Mouse (Mus musculus) embryonic stem cell, embryonic (primary cell): ENCODE measurements around the gene Rpl27a.

ENCODE experiments used
- CTCF ChIA-PET, 4 experiments: fragments of 300-600 bp in 2 of 4; fragments of 350-600 bp in 2 of 4; sonication (Branson Sonifier 250); formaldehyde crosslinking; loops; one replicate each; lab custom pipeline; 2022; ENCODE audit warnings: inconsistent platforms in 2 of 4; lab: Charles Lee
- POLR2A ChIA-PET, 4 experiments: fragments of 300-600 bp in 2 of 4; fragments of 350-600 bp in 2 of 4; sonication (Branson Sonifier 250); formaldehyde crosslinking; loops; one replicate each; lab custom pipeline; 2022; ENCODE audit warnings: antibody characterized with exemption in 4 of 4, inconsistent platforms in 1 of 4; lab: Charles Lee

The Rpl27a gene

GRCm38 (mm10) chr7:109566841-109567768, 48.2 kb downstream of the Rpl27a start:
- CTCF ChIA-PET = no interaction called here
- POLR2A ChIA-PET = interaction anchor here in 3 of 4 experiments (0.6 to 5.6 kb wide), 27 partner anchors 8 to 136 kb away, joined by 3 to 46 read pairs (median 4); partner anchors contain the start of genes Rpl27a (in 3 of the 3), Akip1 (in 1 of the 3) and St5 (in 1 of the 3)

- ChIA-PET CTCF (no interaction called here), POLR2A (interaction anchor here in 3 of 4 experiments (0.7 to 5.6 kb wide), 11 partner anchors 9 to 121 kb away, joined by 3 to 46 read pairs (median 4); partner anchors contain the start of gene Rpl27a (in 3 of the 3))
Observed at GRCm38 (mm10) chr7:109568391-109568892, 49.5 kb downstream of the Rpl27a start.
